Mouse (Mus musculus) ES-E14 (cell line): ENCODE results near the gene Ccni.

Experiments
- CHD2 ChIP-seq: IDR thresholded peaks from 2 replicates; pipeline ENCODE4 v1.6.1; 2014; ENCODE audit warnings: mild to moderate bottlenecking, low read depth, low read length, inconsistent platforms
- MAFK ChIP-seq: IDR thresholded peaks from 2 replicates; pipeline ENCODE4 v1.6.1; 2014; ENCODE audit warnings: mild to moderate bottlenecking, low read depth, low read length, inconsistent platforms; ENCODE audit not compliant: insufficient read depth
- ZC3H11A ChIP-seq: IDR thresholded peaks from 2 replicates; pipeline ENCODE4 v1.6.1; 2012; ENCODE audit warnings: low read depth, mild to moderate bottlenecking, inconsistent platforms, low read length, borderline replicate concordance

GRCm38 (mm10) chr5:93171420-93171819 lies 34.9 kb downstream of the Ccni start:
- TF ChIP-seq ZC3H11A (no peak), CHD2 (no peak), MAFK (no peak)
